Mouse (Mus musculus) kidney, adult 2 months (tissue): ENCODE measurements around the gene Hspb3.

Experiments used
- CTCF ChIP-seq: fragments of 200-500 bp; conservative IDR thresholded peaks from 2 replicates; pipeline ENCODE4 v1.5.1; 2011; ENCODE audit warnings: low read depth, mild to moderate bottlenecking, control low read depth, low read length, moderate library complexity, mixed read lengths; ENCODE audit not compliant: insufficient read depth, insufficient read length
- POLR2A ChIP-seq: fragments of 200-500 bp; IDR thresholded peaks from one replicate; pipeline ENCODE4 v1.6.1; 2011; ENCODE audit warnings: low read depth, low read length, control low read depth

DNA sequence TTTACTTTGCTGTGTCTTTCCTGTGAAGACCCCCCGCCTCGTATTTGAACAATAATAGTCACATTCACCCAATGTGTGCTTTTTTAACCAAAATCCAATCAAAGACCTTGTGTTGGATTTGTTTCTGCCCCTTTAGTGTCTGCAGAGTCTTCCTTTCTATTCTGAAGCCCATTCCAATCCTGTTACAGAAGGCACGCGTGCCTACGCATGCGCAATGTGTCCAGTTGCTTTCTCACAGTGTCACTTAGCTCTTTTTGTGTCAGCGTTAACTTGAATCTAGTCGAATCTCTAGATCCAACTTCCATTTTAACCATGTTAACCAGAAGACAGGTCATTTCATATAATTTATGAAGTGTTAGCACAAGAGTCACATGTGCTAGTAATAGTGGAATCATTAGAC, 36.5 kb upstream of the Hspb3 start:
- TF ChIP-seq CTCF, result no peak
- no peak for TF ChIP-seq POLR2A
